9 mouse cellular contexts compared by ENCODE assay signal in the genomic region with DNA sequence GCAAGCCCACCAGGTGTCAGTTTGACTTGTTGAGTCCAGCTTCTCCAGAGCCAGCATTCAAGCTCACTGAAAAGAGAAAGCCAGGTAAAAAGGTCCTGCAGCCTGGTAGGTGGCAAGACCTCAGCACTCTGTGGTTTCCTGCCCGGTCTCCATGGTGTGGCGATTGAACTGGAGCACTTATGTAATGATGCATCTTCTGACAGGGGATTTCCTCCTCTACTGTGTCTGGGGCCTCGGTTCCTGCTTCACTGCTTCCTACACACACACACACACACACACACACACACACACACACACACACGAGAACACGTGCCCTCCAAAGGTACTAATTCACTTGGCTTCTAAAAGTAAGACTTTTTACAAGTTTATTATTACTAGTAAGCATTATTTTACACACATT. TPM values are rescaled to one million over a fixed set of nuclear protein-coding genes. Genes with fewer than 3 reads are reported as not detected.
DNase-seq lines count a peak whose midpoint lies in the region; ATAC-seq lines count a peak whose summit lies in the region.
"Had no signal": no experiment of that assay in that cellular context is flagged by ENCODE, and none has a peak within 500 bp of the region (broad histone marks: within the 10 kb centered on the region; RNA-seq: fewer than 3 reads in every experiment).

No protein-coding gene starts in this region.

- DNase-seq in adrenal gland, postnatal 36 days: peak; percentile 37 to 59
- no peak for DNase-seq in adrenal gland, adult 2 months
- peak; percentile 71 to 72 for DNase-seq in CD8-positive naive resting alpha-beta T cell, adult 2 months (ENCODE audit: low read depth in 2 of 2, low spot score in 2 of 2)
- DNase-seq in splenic B cell, adult 2 months (ENCODE audit: low read depth, low spot score): peak; percentile 93
- no peak for DNase-seq in left cerebral cortex, postnatal 14 days (ENCODE audit: low spot score in 2 of 2)
- no peak for DNase-seq in right cerebral cortex, postnatal 10 days (ENCODE audit: low spot score in 2 of 2)

- H3K9ac ChIP-seq in heart, embryonic 12.5 days: no peak overlapping the region
- H3K9ac ChIP-seq in liver, embryonic 16.5 days (ENCODE audit: low read depth, low read length): peak overlapping the region; percentile 13

- ATAC-seq in heart, embryonic 12.5 days (ENCODE audit: insufficient number of reproducible peaks, low FRiP score): no peak
- no peak for ATAC-seq in liver, embryonic 16.5 days (ENCODE audit: low read depth)

- H3K4me1 ChIP-seq in heart, embryonic 12.5 days (replicated peaks): peaks cover 33% of the 10 kb centered on the region
- peaks cover 48% of the 10 kb centered on the region for H3K4me1 ChIP-seq in liver, embryonic 16.5 days (ENCODE audit: control insufficient read depth, low read depth, low read length)

- 63% methylated on average over 5 of the region's 5 CpGs for WGBS in heart, embryonic 12.5 days
- WGBS in liver, embryonic 16.5 days (ENCODE audit: insufficient replicate concordance): 22% methylated on average over 5 of the region's 5 CpGs

- no peak overlapping the region for H3K4me3 ChIP-seq in heart, embryonic 12.5 days
- H3K4me3 ChIP-seq in liver, embryonic 16.5 days (ENCODE audit: low read depth, low read length): peak overlapping the region; percentile 98

- intact Hi-C loops in left cerebral cortex, postnatal 14 days (cut with DNase I): loop anchor here (5.0 kb wide), 2 partner anchors 34 to 154 kb away; a partner anchor contains a TSS

- no peaks in the 10 kb centered on the region for H3K27me3 ChIP-seq in heart, embryonic 12.5 days (replicated peaks)
- no peaks in the 10 kb centered on the region for H3K27me3 ChIP-seq in liver, embryonic 16.5 days (ENCODE audit: control insufficient read depth, insufficient read depth, low read depth, low read length)
- H3K27me3 ChIP-seq in splenic B cell, adult 2 months (ENCODE audit: control insufficient read depth, insufficient read depth, low read length, poor library complexity, severe bottlenecking): no peaks in the 10 kb centered on the region

- H3K4me2 ChIP-seq in heart, embryonic 12.5 days: peak overlapping the region; percentile 21; the same call in 1 of the 2 replicates
- peak overlapping the region; percentile 72 for H3K4me2 ChIP-seq in liver, embryonic 16.5 days (ENCODE audit: low read depth, low read length)

- H3K9me3 ChIP-seq in heart, embryonic 12.5 days (replicated peaks): no peaks in the 10 kb centered on the region
- H3K9me3 ChIP-seq in liver, embryonic 16.5 days (replicated peaks; ENCODE audit: control insufficient read depth, low read length): no peaks in the 10 kb centered on the region

- H3K36me3 ChIP-seq in heart, embryonic 12.5 days: no peaks in the 10 kb centered on the region
- H3K36me3 ChIP-seq in liver, embryonic 16.5 days (ENCODE audit: control insufficient read depth, insufficient read depth): peaks cover 5% of the 10 kb centered on the region
- no peaks in the 10 kb centered on the region for H3K36me3 ChIP-seq in splenic B cell, adult 2 months (ENCODE audit: control insufficient read depth, insufficient read depth, low read length, poor library complexity, severe bottlenecking)

- H3K27ac ChIP-seq in heart, embryonic 12.5 days (ENCODE audit: poor library complexity, severe bottlenecking): no peak overlapping the region
- peak overlapping the region; percentile 70 for H3K27ac ChIP-seq in liver, embryonic 16.5 days (ENCODE audit: low read length)

RNA-seq across cellular contexts. Expression of a gene that starts 2.6 kb away (rescaled TPM):
- 10 to 100 TPM; 53.9 to 59.4 TPM for total RNA-seq in adrenal gland, postnatal 36 days (2021)
- 10 to 100 TPM; 50.4 to 57.8 TPM for total RNA-seq in adrenal gland, adult 2 months (2021)
- 61.5 and 62.6 TPM in 2 replicates for polyA plus RNA-seq in adrenal gland, adult 2 months (2012; rRNA removed)
- polyA plus RNA-seq in heart, embryonic 12.5 days (2016; fragmentation: Nextera tagmentation; extraction: Ambion mirVana): 22.4 and 22.7 TPM in 2 replicates
- polyA plus RNA-seq in liver, embryonic 16.5 days (2015; fragmentation: Nextera tagmentation; extraction: Ambion mirVana): 14.6 and 15.2 TPM in 2 replicates
- total RNA-seq in left cerebral cortex, postnatal 14 days (2021): 10 to 100 TPM; 27.0 to 29.5 TPM

RNA-seq across cellular contexts. Expression of a gene that starts 32.4 kb away (rescaled TPM):
- total RNA-seq in adrenal gland, postnatal 36 days (2021): not detected
- under 1 TPM in 1 of 2 experiments, not detected in 1; 0.07 TPM for total RNA-seq in adrenal gland, adult 2 months (2021)
- polyA plus RNA-seq in adrenal gland, adult 2 months (2012; rRNA removed): not detected in 2 replicates
- 0.03 TPM in 1 of 2 replicates, not detected in the other for polyA plus RNA-seq in heart, embryonic 12.5 days (2016; fragmentation: Nextera tagmentation; extraction: Ambion mirVana)
- not detected in 2 replicates for polyA plus RNA-seq in liver, embryonic 16.5 days (2015; fragmentation: Nextera tagmentation; extraction: Ambion mirVana)
- total RNA-seq in left cerebral cortex, postnatal 14 days (2021): 10 to 100 TPM; 17.0 to 18.1 TPM
- total RNA-seq: heart, postnatal 36 days had no signal

Comparison
In these comparisons a context has a peak if more than half of its experiments do, and no peak if none do; other contexts are left out.
1. DNase-seq: peak in adrenal gland, postnatal 36 days (2 of 2), CD8-positive naive resting alpha-beta T cell, adult 2 months (2 of 2) and splenic B cell, adult 2 months (single experiment); none in adrenal gland, adult 2 months (single experiment), left cerebral cortex, postnatal 14 days (0 of 2) and right cerebral cortex, postnatal 10 days (0 of 2).
2. RNA of a gene that starts 32.4 kb away (total RNA-seq): 17.0 to 18.1 TPM in left cerebral cortex, postnatal 14 days; 0.07 TPM in adrenal gland, adult 2 months and not detected in adrenal gland, postnatal 36 days; every median in the first group is over 10 times any median in the second.